Mouse (Mus musculus) embryo, embryonic 10 days (tissue): ENCODE measurements around the gene Plgrkt.
"Not testable (repeated sequence)": the region's sequence is repeated elsewhere in the genome, so short reads cannot be mapped to it uniquely, and the experiment has no call there.

Source experiments
- DNase-seq: peaks from one replicate; pipeline ENCODE4 v3.0.0-alpha.2; 2015; ENCODE audit warnings: low spot score

The Plgrkt gene

GRCm38 (mm10) chr19:29366969-29367622 is at the start of gene Plgrkt, which contains the start of gene Cd274:
Gene Plgrkt (minus strand): TSS chr19:29367390.
Gene Cd274 (plus strand): TSS chr19:29367455.
- DNase-seq: peak; percentile 75

GRCm38 (mm10) chr19:29416393-29416902 is 49.3 kb upstream of the Plgrkt start:
- DNase-seq: no peak

- DNase-seq: not testable (repeated sequence)
Observed at GRCm38 (mm10) chr19:29414917-29415316, 47.7 kb upstream of the Plgrkt start.

GRCm38 (mm10) chr19:29414513-29414912 is 47.3 kb upstream of the Plgrkt start:
- no peak for DNase-seq

GRCm38 (mm10) chr19:29412476-29413420 is 45.6 kb upstream of the Plgrkt start:
- no peak for DNase-seq

GRCm38 (mm10) chr19:29410619-29411018 is 43.4 kb upstream of the Plgrkt start, which contains the start of gene Pdcd1lg2:
Gene Pdcd1lg2 (plus strand): TSS chr19:29410919.
- no peak for DNase-seq

DNA sequence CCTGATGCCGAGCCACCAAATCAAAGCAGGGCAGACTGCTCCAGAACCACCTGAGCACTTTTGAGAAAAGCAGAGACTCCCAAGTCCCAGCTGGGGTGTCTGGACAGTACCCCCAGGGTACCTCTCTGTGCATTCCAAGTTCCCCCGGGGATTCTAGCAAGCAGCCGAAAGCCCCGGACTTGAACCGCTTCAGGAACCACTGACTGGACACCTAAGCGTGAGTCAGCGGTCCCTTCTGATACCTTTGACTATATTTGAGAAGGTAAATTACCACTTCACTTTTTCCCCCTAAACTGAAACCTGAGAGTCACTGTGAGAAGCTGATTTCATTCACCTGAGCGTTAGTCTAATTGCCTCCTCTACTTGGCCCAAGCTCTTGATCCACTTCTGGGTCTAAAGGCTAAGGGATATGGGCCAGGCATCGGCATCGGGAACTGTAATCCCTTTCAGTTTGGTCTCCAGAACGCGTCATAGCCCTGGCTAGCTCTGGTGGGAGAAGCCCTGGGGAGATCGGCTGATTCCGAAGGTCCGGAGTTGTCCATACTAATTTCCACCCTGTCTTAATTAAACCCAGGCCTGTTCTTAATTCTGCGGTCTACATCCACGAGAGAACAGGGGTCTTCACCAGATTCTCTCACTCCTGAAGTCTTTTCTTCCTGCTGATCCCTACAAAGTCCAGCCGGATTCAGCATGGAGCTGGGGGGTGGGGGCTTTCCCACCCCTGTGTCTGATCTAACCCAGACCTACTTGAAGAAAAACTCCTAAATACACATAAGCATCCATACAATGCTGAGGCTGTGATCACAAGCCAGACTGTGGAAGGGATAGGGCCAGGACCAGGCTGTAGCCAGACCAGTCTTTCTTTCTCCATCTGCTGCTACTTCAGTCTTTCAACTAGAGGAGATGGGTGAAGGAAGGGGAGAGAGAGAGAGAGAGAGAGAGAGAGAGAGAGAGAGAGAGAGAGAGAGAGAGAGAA is 39.1 kb upstream of the Plgrkt start:
- no peak for DNase-seq

GRCm38 (mm10) chr19:29405388-29405787 is 38.2 kb upstream of the Plgrkt start:
- DNase-seq: no peak

DNA sequence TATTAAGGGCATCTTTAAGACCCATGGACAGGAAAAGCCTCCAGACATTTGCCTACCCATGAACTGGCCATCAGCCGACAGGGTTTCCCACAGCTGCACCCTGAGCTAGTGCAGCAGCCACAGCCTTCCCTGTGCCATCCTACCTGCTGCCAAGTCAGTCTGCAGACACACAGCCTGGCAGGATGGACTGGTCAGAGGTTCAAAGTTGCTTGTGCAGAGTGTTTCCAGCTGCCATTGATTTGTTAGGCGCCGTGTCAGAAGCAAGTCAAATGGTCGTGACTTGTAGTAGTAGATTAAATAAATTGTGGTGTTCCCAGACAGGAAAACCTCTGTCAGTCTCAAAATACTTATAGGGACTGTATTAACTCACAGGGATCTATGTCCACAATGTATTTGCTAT is 36.1 kb upstream of the Plgrkt start:
- no peak for DNase-seq

- DNase-seq: no peak
Observed at GRCm38 (mm10) chr19:29402621-29403020, 35.4 kb upstream of the Plgrkt start.

- DNase-seq: no peak
Observed at GRCm38 (mm10) chr19:29400466-29400865, 33.3 kb upstream of the Plgrkt start.

GRCm38 (mm10) chr19:29399786-29400185 is 32.6 kb upstream of the Plgrkt start:
- DNase-seq: no peak

DNA sequence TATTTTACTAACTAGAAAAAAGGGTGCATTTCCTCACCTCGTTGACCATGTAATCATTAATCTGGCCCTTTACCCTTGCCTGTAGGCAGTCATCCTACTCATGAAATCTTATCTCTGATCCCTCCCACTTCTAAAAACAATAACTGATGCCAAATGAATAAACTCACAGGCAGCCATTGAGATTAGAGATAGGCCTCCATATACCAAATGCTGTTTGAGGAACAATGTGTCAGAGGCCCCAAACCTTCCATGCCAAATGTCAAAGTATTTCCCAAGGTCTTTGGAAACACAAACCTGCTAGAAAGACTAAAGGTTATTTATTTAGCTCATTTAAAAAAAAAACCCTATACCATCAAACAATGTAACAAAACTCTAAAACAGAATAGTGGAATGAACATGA is 29.2 kb upstream of the Plgrkt start:
- DNase-seq: no peak

DNA sequence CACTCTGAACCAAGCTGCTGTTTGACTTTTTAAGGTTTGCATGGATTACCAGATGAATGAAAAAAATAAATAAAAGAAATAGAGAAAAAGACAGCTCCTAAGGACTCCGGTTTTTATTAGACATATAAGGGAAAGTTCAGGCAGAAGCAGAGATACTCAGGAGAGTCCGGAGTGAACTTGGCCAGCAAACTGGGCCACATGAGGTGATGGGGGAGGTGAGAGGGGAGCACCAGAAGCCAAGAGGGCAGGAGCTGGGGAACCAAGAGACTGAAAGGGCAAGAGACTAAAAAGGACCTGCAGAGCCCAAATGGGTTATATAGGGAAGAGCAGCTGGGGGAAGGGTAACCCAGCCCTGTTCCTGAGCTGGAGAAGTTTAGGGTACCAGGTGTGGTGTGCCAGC is 27.5 kb upstream of the Plgrkt start:
- DNase-seq: no peak

- DNase-seq: no peak
Observed at GRCm38 (mm10) chr19:29393333-29393732, 26.1 kb upstream of the Plgrkt start.

DNA sequence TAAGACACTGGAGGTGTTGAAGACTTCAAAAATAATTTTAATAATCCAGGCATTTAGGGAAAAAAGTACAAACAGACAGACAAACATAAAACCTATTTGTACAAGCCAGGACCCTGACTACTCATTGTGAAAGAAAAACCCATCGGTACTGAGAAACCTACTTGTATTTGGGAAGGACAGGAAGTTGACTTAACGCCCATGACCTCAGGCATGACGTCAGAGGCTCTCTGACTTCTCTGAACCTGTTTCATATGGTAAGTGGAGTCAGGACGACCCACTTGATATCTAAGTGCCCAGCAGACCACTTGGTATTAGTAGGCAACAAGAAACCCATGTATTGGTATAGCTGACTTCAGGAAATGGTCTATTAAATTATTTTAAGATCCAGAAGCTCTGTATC is 24.1 kb upstream of the Plgrkt start:
- DNase-seq: no peak

DNA sequence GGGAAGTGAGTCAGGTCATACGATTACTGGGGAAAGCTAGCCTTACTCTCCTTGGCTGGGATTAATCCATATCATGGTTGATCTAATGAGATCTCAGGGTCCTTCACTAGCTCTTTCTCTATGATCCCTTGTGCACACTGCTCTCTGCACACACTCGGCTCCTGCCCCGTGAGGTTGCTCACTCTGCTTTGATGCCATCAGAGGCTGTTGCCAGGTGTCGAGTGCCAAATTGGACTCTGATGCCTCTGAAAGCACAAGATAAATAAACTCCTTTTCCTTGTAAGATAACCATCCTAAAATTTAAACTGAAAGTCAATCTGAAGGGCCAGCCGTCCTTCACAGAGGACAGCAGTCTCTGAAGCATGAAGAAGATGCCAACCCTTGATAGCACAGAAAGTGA is 23.3 kb upstream of the Plgrkt start:
- no peak for DNase-seq

- no peak for DNase-seq
Observed at GRCm38 (mm10) chr19:29388818-29389217, 21.6 kb upstream of the Plgrkt start.

DNA sequence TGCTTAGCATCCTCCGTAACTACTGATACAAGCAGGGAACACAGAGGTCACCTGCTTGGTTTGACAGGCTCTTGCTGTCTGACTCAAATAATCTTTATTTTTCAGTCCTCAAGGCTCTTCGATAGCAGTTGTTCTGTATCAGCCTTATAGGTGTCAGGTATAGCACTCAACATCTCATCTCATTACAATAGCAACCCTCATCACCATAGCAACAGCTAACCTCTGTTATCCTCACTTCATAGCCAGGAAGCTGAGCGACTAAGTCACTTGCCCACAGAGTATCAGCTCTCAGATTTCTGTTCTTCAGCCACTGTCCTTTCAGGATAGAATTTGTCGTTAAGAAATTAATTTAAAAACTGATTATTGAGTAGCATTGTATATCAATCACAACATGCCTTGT is 18.6 kb upstream of the Plgrkt start:
- DNase-seq: no peak

- DNase-seq: no peak
Observed at GRCm38 (mm10) chr19:29384994-29385393, 17.8 kb upstream of the Plgrkt start.

DNA sequence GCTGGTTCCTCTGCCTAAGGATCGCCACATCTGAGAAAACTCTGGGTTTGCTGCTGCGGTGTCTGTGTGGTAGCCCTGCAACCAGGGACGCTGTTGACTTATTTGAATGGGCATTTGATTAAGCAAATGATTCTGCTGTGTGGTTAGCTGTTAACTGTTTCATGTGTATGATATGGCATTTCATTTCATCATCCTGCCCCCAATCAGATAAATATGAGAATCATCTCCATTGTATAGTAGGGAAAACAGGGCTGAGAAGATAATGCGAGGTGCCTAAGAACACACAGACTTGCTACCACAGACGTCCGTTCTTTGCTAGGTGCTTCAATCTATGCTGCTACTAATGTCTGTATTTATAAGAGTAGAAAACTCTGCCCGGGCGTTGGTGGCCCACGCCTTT is 17.2 kb upstream of the Plgrkt start:
- no peak for DNase-seq

- DNase-seq: no peak
Observed at GRCm38 (mm10) chr19:29383368-29383767, 16.2 kb upstream of the Plgrkt start.
